Mouse (Mus musculus) ES-E14 (cell line): ENCODE data around the gene Slc2a8. TPM values are rescaled to one million over a fixed set of nuclear protein-coding genes. Genes with fewer than 3 reads are reported as not detected.
A peak's percentile ranks its signal among the peaks of the same experiment; 100 is the strongest.

ENCODE experiments used
- DNase-seq: peaks from one replicate; pipeline ENCODE4 v3.0.0-alpha.2; 2013; ENCODE audit warnings: low read depth, low spot score
- H3K27ac ChIP-seq: 2 replicates; pipeline ENCODE4 v1.5.1; 2012; ENCODE audit warnings: low read depth, mild to moderate bottlenecking, low read length, moderate library complexity, mixed read lengths; ENCODE audit not compliant: poor library complexity, insufficient read depth, severe bottlenecking
- H3K36me3 ChIP-seq: 2 replicates; pipeline ENCODE4 v1.6.1; 2012; ENCODE audit warnings: mild to moderate bottlenecking, low read length, moderate library complexity, mixed read lengths; ENCODE audit not compliant: control insufficient read depth, poor library complexity, insufficient read depth, severe bottlenecking
- H3K4me1 ChIP-seq, 2 experiments: fragments of 150-350 bp in 1 of 2; sonication (generic) in 1 of 2; 2 replicates each; pipeline ENCODE4 v1.6.1; 2012; ENCODE audit warnings: low read length in 2 of 2, mild to moderate bottlenecking in 1 of 2, mixed read lengths in 1 of 2; ENCODE audit not compliant: control insufficient read depth in 2 of 2, insufficient read depth in 2 of 2, poor library complexity in 1 of 2
- H3K4me3 ChIP-seq, 2 experiments: fragments of 150-350 bp in 1 of 2; sonication (generic) in 1 of 2; 2 replicates each; pipeline ENCODE4 v1.5.1; 2012; ENCODE audit warnings: low read length in 2 of 2, low read depth in 1 of 2, mild to moderate bottlenecking in 1 of 2, mixed read lengths in 1 of 2; ENCODE audit not compliant: insufficient read depth in 1 of 2, poor library complexity in 1 of 2, severe bottlenecking in 1 of 2
- H3K9ac ChIP-seq: 2 replicates; pipeline ENCODE4 v1.6.1; 2012; ENCODE audit warnings: low read depth, mild to moderate bottlenecking, low read length, mixed read lengths; ENCODE audit not compliant: poor library complexity, insufficient read depth, severe bottlenecking
- H3K9me3 ChIP-seq: fragments of 150-350 bp; sonication (generic); 2 replicates; pipeline ENCODE4 v1.6.1; 2012; ENCODE audit warnings: low read depth, mild to moderate bottlenecking, low read length; ENCODE audit not compliant: control insufficient read depth, insufficient read depth
- CHD2 ChIP-seq: IDR thresholded peaks from 2 replicates; pipeline ENCODE4 v1.6.1; 2014; ENCODE audit warnings: mild to moderate bottlenecking, low read depth, low read length, inconsistent platforms
- HCFC1 ChIP-seq: IDR thresholded peaks from 2 replicates; pipeline ENCODE4 v1.6.1; 2012; ENCODE audit warnings: low read length, inconsistent platforms, borderline replicate concordance; ENCODE audit not compliant: insufficient read depth
- MAFK ChIP-seq: IDR thresholded peaks from 2 replicates; pipeline ENCODE4 v1.6.1; 2014; ENCODE audit warnings: mild to moderate bottlenecking, low read depth, low read length, inconsistent platforms; ENCODE audit not compliant: insufficient read depth
- ZC3H11A ChIP-seq: IDR thresholded peaks from 2 replicates; pipeline ENCODE4 v1.6.1; 2012; ENCODE audit warnings: low read depth, mild to moderate bottlenecking, inconsistent platforms, low read length, borderline replicate concordance
- ZNF384 ChIP-seq: IDR thresholded peaks from 2 replicates; pipeline ENCODE4 v1.6.1; 2012; ENCODE audit warnings: low read depth, low read length, inconsistent platforms
- in situ Hi-C, 2 experiments: fragments of 600-800 bp; cut with MboI; formaldehyde crosslinking; loops; one replicate each; pipeline ENCODE4 v1.15.1; 2025; ENCODE audit warnings: low sequenced_read_pairs in 2 of 2, inconsistent platforms in 1 of 2; ENCODE audit not compliant: unreplicated experiment in 2 of 2
- total RNA-seq: library from RNA; depleted of rRNA; stranded (reverse); fragments of 300-350 nt; gene quantifications from 2 replicates; pipeline ENCODE4 v1.2.3, GENCODE M21; 2012

The Slc2a8 gene
- total RNA-seq, 1 experiment: 25.7 TPM

- TF ChIP-seq ZC3H11A (no peak), CHD2 (no peak), ZNF384 (no peak), MAFK (no peak), HCFC1 (no peak)
- Histone ChIP-seq H3K4me1 (peaks cover 0 to 4% of the 10 kb centered on the region in 2 experiments; a peak in 1 of 4 replicates), H3K9me3 (no peaks in the 10 kb centered on the region), H3K36me3 (peaks cover 32% of the 10 kb centered on the region), H3K4me3 (peak overlapping the region; percentile 84 to 99), H3K9ac (peak overlapping the region; percentile 100), H3K27ac (no peak overlapping the region)
- in situ Hi-C loops: no loop called here
- no peak for DNase-seq
Observed at GRCm38 (mm10) chr2:32963544-32963943, 18.3 kb downstream of the Slc2a8 start.

- Histone ChIP-seq H3K4me1 (peaks cover 0 to 3% of the 10 kb centered on the region in 2 experiments; a peak in 1 of 4 replicates), H3K9me3 (no peaks in the 10 kb centered on the region), H3K4me3 (peak overlapping the region; percentile 84 to 99), H3K27ac (peak overlapping the region; percentile 93), H3K36me3 (peaks cover 32% of the 10 kb centered on the region), H3K9ac (peak overlapping the region; percentile 100)
- no peak for DNase-seq
- in situ Hi-C loops: no loop called here
- TF ChIP-seq MAFK (no peak), ZNF384 (no peak), HCFC1 (no peak), CHD2 (no peak), ZC3H11A (no peak)
Observed at GRCm38 (mm10) chr2:32962875-32963220, 19.0 kb downstream of the Slc2a8 start.

- H3K4me3 ChIP-seq: peak overlapping the region; percentile 84 to 99
- peak overlapping the region; percentile 100 for H3K9ac ChIP-seq
- H3K9me3 ChIP-seq: no peaks in the 10 kb centered on the region
- in situ Hi-C loops: no loop called here
- H3K4me1 ChIP-seq: peaks cover 0 to 3% of the 10 kb centered on the region in 2 experiments; a peak in 1 of 4 replicates
- DNase-seq: no peak
- peaks cover 37% of the 10 kb centered on the region for H3K36me3 ChIP-seq
- TF ChIP-seq HCFC1 (no peak), ZNF384 (no peak), CHD2 (no peak), MAFK (no peak), ZC3H11A (no peak)
- peak overlapping the region; percentile 93 for H3K27ac ChIP-seq
Observed at GRCm38 (mm10) chr2:32962062-32962874, 19.6 kb downstream of the Slc2a8 start.

- Histone ChIP-seq H3K4me3 (peak within 1 kb of the TSS; percentile 84 to 99), H3K36me3 (peaks cover 41% of the 10 kb centered on the region), H3K4me1 (peaks cover 0 to 3% of the 10 kb centered on the region in 2 experiments; a peak in 1 of 4 replicates), H3K9me3 (no peaks in the 10 kb centered on the region), H3K27ac (peak within 1 kb of the TSS; percentile 93), H3K9ac (peak within 1 kb of the TSS; percentile 100)
- in situ Hi-C loops: no loop called here
- no peak for TF ChIP-seq ZC3H11A
- TF ChIP-seq CHD2: peak; percentile 98
- TF ChIP-seq HCFC1: peak; percentile 82
- TF ChIP-seq MAFK: no peak
- no peak for TF ChIP-seq ZNF384
- no peak for DNase-seq
Observed at GRCm38 (mm10) chr2:32961192-32961995, 20.5 kb downstream of the Slc2a8 start, which contains the start of the genes Rpl12 and Lrsam1. Gene Rpl12 (plus strand): TSS chr2:32961559. Gene Lrsam1 (minus strand): TSS chr2:32961614.
